Mouse (Mus musculus): ENCODE data around the gene Gm17349. TPM values are rescaled to one million over a fixed set of nuclear protein-coding genes. Genes with fewer than 3 reads are reported as not detected.
"Not testable (repeated sequence)": the region's sequence is repeated elsewhere in the genome, so short reads cannot be mapped to it uniquely, and the experiment has no call there.

Gm17349 gene
- total RNA-seq, 2 experiments from 2014 or later: 10.9 to 24.6 TPM

DNA sequence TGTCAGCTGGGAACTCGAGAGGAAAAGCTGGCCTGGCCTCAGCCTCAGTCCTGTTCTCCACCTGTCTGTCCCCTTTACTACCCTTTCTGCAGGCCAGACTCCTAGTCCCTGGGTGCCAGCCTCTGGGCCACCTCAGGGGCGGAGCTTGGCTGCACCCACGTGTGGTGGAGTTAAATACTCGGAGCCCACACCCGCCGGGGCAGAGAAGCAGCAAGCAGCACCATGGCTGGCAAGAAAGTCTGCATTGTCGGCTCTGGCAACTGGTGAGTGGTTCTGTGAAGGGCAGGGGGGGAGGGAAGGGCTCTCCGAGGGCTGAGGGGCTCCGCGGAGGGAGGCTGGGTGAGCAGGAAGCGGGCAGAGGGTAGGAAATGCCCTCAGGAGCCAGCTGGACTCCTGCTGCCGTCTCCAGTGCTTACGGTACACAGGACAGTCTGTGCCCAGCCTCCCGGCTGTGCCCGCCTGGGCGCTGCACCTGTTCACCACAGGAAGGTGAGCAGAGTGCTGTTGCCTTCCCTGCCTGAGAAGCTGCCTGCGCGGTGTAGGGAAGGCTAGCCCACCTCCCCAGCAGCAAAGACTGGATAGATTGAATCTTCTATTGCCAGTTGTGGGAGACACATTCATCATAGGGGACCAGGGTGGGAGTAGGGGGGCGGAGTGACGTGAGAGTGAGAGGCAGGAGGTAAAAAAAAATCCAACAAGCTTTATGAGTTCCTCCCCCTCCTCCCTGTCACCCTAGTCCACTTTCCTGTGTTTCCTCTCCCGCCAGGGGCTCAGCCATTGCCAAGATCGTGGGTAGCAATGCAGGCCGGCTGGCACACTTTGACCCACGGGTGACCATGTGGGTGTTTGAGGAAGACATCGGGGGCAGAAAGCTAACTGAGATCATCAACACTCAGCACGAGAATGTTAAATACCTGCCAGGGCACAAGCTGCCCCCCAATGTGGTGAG is 12.4 kb upstream of the Gm17349 start, which contains the start of gene Gpd1:
Gpd1 (plus strand) TSS at position 130 of the 949 bp plus-strand sequence.
- peak; percentile 90 for DNase-seq

DNA sequence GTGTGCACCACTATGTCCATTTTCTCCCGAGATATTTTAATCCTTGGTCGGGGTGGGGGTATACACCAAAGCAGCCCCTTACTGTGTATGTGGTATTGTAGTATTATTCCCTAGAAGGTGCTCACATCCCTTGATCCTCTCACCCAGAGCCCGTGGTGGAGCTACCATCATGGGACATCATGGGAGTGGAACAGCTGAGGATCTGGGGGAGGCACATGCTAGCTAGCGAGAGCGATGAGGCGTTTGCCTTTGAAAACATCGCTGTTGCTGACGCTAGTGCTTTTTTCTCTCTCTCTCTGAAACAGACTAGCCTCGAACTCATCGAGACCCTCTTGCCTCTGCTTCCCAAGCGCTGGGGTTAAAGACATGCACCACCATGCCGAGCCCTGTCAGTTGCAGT is 11.5 kb upstream of the Gm17349 start:
- DNase-seq: no peak

DNA sequence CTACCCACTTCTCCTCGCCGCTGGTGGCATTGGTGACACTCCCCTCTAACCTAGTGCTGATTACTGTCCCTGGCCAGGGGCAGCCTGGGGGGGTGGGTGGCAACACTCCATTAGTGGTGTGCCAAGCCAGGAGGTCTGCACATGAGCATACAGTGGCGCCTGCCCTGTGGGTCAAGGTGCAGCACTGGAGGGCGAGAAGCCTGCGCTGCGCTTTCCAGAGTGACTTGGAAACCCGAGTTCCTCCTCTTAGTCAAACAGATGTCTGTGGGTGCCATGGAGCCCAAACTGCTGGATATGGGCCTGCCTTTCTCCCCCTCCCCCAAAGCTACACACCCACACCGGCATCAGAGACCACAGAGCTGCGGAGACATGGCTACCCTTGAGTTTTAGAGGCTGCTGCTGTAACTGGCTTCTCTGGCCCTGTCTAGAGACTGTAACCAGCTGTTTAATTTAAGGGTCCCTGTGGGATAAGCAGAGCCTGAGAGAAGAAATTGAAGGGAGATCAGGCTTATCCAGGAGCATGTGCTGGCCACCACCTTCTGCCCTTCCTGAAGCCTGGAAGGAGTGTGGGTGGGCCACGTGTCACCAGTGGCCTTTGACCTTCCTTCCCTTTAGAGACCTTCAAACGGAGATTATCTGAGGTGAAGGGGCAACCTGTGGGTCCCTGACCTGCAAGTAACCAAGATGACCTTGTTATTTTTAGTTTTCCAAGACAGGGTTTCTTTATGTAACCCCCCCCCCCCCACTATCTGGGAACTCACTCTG is 10.9 kb upstream of the Gm17349 start:
- DNase-seq: peak; percentile 78

DNA sequence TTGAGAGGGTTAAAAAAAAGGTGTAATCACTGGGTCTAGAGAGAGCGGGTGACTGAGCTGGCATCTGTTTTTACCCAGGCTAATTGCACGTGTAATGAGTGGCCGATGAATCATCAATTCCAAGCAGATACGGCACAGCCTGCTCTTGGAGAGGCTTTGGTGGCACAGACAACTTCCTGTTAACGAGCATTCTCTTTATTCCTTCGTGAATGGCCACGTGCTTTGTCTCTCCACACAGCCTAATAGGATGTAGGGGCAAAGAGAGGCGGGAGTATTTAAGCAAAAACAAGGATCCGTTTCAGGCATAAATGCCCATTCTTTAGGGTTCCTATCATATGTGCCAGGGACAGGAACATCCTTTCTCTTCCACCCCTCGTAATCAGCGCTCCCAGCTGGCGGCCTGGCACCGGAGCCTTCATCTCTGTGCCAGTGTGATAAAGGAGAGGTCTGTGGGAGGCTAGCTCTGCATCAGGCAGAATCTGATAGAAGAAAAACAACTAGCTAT is 10.1 kb upstream of the Gm17349 start:
- peak; percentile 40 for DNase-seq

DNA sequence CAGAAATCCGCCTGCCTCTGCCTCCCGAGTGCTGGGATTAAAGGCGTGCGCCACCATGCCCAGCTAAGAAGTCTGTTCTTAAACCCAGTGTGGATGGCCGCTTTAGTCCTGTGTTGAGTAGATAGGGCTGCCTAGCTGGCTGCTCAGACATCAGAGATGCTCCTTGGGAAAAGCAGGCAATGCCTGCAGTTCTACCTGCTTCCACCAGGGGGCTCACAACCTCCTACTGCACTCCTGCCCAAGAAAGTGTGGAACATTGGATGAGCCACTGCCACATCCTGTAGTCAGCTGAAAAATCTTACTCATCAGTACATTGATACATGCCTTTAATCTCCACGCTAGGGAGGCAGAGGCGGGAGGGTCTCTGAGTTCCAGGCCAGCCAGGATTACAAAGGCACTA is 9.6 kb upstream of the Gm17349 start:
- DNase-seq: peak; percentile 85

DNA sequence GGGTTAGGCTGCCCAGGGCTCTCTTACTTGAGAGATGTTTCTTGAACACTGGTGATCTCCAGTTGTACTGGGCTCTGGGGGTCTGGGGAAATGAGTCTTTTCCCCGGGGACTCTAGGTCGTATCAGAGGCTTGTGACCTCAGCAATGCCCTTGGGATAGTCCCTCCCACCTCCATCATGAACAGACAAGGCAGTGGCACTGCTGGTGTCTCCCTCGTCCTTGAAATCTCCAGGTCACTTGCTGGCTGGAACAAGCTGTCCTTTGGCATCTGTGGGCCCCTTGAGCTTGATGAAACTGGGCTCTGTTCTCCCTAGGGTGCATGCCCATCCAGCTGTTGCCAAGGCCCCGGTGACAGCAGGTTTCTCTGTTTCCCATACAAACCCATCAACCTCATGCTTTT is 8.9 kb upstream of the Gm17349 start:
- DNase-seq: peak; percentile 83

DNA sequence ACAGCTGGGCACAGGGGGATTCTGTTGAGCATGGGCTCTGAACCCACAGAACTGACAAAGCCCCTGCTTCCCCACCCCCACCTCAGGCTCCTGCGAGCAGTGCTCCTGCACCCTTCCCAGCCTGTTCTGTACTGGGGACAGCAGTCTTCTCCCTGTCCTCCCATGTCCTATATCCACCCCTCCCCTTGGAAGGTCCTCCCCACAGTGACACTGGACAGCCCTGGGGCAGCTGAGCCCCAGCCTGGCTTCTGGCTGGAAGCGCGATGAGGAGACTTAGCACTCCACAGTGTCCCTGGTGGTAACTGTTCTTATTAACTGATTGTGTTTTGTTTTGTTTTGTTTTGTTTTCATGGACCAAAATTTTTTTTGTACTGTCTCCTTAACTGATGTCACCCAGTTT is 8.3 kb upstream of the Gm17349 start:
- peak; percentile 57 for DNase-seq

DNA sequence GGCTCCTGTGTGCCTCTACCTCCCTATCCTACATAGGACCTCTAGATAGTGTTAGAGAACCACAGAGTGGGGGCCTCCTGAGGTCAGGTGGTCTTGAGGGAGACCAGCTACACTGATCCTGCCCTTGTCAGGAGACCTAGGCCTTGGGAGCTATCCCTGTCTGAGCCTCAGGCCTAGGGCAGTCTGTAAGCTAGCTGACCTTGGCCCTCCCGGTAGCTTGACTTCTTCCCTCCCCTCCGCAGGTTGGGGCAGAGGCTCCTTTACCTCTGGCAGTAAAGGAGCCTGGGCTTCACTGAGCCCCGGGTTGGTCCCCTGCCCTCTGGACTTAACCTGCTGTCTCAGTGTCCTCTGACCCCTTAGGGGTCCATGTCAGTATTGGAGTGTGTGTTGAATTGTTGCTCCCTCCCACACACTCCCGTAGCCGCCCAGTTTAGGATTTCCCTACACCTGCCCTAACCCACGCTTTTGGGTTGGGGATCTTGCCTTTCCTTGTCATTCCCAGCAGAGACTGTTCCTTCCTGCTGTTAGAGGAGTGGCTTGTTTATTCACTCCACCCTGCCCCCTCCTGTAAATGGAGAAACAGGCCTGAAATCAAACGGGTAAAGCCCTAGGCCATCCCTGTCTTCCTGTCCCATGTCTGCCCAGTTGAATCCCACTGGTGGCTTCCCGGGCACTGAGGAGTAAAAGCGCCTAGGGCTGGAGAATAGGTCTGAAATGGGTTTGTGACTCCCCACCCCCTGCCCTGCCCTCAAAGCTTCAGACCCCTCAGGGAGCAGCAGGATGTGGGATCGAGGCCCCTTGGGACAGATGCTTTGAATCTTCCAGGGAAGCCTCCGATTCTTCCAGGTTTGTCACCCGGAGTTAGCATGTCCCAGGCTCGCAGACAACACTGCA is 7.6 kb upstream of the Gm17349 start:
- DNase-seq: peak; percentile 22

DNA sequence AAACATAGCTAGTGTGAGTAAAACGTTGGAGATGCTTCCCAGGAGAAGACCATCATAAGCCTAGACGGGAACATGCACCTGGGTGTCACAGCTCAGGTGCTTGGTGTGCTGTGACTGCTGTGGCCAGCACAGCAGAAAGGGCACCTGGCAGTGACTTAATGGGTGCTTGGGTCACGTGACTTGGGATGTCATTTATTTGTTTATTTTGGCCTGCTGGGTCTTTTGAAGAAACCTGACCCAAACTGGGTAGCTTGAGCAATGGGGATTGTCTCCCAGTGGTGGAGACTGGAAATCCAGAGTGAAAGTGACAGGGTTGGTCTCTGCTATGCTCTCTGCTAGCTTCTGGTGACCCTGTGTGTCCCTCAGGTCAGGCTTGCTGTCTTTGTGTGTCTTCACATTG is 6.2 kb upstream of the Gm17349 start:
- peak; percentile 15 for DNase-seq

DNA sequence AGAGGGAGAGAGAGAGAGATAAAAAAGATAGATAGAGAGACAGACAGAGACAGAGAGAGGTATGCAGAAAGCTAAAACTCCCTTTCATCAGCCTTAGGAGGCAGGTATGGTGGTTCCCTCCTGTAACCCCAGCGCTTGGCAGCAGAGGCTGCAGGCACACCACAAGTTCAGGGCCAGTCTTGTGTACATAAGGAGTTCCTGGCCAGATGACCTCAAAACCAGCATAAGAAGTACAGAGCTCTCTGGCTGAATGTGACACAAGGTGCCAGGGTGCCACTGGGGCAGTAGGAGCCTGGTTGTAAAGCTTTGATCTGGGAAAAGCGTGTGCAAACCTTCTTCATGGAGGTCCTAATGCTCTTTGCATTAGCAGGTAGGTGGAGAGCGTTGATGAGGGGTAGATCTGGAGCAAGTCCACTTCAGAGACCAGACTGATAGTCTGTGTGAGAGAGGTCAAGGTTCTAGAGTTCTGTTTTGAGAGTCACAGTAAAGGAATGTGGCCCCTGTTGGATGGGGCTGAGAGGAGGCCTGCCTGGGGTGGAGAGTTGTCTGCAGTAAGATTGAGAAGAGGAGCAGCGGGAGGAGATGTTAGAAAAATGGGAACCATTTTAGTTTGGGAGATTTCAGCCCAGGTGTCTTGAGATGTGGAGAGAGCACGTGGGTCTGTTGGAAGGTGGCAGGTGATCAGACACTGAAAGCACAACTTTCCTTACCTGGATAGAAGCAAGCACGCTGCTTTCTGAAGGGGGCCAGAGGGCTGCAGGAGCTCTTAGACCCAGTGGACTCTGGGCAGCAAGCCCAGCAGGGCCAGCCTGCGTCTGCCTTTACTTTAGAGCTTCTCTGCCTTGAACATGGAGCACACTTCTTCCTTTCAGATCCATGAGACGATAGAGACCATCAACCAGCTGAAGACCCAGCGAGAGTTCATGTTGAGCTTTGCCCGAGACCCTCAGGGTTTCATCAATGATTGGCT is 5.2 kb upstream of the Gm17349 start:
- DNase-seq: peak; percentile 36

DNA sequence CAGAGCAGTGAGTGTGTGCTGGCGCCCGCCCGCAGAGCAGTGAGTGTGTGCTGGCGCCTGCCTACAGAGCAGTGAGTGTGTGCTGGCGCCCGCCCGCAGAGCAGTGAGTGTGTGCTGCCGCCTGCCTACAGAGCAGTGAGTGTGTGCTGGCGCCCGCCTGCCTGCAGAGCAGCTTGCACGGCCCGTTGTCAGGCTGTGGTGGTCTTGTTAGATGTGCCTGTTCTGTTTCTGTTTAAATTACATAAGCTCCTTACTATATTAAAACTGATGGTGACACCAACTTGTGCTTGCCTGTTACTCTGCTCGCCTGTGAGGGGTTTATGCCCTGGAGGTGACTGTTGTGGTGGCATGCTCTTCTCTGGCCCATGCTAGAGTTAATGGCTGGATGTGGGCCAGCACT is 2.9 kb upstream of the Gm17349 start:
- DNase-seq: no peak

DNA sequence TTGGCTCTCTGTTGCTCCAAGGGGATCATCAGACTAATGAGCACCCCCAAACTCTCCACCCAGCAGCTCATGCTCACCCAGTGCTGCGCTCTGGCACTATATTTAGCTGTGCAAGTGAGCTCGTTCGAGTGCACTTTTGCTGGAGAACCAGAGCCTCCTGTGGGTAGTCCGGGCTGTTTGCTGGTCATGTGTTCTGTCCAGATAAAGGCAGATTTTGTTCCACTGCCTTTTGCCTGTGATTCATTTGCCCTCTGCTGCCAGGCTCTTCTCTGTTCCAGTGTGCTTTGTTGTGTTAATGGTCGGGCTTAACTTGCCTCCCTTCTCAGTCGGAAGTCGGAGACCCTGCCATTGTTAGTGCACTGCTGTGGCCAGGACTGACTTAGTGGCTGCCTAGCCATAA is 409 bp downstream of the Gm17349 start:
- peak; percentile 50 for DNase-seq

DNA sequence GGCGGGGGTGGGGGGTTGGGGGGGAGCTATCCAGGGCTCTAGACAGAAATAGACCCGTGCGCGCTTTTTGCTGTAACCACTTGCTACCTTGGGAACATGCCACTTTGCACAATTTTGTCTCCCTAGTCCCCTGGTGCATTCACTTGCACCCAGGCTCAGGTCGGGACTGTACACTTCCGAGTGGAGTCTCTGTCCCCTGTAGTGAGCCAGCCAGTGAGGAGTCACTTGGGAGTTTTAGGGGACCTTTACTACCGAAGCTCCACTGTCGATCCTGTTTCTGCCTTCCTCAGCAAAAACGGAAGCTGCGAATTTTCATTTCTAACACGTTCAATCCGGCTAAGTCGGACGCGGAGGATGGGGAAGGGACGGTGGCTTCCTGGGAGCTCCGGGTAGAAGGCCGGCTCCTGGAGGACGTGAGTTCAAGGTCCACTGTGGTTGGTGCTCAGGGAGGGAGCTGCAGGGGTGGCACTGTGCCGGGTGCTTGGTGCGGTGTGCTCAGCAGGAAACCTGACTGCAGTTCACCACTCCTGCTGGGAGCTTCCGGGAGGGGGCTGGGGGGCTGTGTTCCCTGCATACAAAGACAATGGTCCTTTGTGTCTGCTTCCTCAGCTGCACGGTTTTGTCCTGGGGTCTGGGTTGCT is 1.1 kb downstream of the Gm17349 start:
- DNase-seq: peak; percentile 72

DNA sequence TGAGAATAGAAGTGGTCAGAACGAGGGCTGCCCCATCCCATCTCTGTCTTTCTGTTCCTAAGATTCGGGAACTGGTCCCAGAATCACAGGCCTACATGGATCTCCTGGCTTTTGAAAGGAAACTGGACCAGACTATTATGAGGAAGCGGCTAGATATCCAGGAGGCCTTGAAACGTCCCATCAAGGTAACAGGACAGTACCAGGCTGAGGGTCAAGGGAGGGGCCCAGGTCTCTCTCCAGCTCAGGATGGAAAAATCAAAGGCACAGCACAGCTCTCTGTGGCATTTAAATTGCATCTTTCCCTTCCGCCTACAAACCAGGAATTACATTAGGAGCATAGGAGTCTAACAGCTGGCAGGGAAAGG is 1.6 kb downstream of the Gm17349 start:
- DNase-seq: no peak

DNA sequence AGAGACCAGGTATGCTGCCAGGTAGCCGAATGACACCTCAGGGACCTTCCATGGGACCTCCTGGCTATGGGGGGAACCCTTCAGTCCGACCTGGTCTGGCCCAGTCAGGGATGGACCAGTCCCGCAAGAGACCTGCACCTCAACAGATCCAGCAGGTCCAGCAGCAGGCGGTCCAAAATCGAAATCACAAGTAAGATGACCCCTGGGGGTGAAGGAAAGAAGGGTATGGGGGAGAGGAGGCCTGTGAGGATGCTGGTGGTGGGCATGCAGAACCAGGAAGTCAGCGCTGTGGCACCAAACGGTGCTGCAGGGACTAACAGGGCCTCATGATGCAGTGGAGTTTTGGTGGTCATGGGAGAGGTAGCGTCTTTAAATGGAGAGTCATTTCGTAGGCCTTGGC is 2.2 kb downstream of the Gm17349 start:
- DNase-seq: no peak

DNA sequence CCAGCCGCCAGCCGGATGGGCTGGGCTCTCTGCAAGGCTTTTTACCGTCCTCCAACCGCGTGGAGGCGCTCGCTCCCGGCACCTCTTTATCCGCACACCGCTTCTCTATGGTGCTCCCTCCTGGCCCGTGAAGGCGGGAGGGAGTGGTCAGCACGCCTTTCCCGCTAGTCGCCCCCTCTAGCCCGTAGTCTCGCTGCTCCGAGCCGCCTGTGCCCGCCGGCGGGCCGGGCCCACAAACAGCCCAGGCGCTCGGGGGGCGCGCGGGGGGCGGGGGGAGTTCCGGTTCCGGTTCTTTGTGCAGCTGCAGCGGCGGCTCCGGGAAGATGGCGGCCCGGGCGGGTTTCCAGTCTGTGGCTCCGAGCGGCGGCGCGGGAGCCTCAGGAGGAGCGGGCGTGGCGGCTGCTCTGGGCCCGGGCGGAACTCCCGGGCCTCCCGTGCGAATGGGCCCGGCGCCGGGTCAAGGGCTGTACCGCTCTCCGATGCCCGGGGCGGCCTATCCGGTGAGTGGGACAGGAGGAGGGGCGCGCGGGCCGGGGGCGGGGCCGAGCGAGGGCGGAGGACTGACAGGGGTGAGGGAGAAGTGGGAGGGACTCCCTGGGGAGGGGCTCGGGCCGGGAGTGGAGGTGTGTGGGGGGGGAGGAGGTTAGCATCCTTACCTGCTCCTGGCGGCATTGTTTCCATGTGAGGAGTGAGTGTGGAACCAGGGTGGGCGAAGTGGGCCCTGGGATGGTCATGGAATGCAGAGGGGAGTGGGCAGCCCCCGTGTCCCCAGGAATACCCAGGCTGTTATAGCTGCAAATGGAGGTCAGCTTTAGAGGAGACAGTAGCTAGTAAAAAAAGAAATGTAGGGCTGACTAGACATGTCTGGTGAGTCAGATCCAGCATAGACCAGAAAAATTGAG is 3.0 kb downstream of the Gm17349 start, which contains the start of gene Smarcd1:
Smarcd1 (plus strand) TSS at position 131 of the 902 bp plus-strand sequence.
- peak; percentile 98 for DNase-seq

DNA sequence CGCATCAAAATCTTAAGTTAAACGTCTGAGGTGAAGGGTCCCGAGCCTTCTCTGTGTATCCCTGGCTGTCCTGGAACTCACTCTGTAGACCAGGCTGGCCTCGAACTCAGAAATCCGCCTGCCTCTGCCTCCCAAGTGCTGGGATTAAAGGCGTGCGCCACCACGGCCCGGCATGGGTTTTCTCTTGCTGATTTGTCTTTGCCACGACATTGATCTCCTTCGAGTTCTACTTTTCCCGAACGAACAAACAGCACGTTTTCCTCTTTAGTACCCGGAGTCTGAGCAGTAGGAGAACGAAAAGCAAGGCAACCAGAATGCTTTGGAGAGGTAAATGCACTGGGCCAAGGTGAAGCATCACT is 3.7 kb downstream of the Gm17349 start:
- not testable (repeated sequence) for DNase-seq

DNA sequence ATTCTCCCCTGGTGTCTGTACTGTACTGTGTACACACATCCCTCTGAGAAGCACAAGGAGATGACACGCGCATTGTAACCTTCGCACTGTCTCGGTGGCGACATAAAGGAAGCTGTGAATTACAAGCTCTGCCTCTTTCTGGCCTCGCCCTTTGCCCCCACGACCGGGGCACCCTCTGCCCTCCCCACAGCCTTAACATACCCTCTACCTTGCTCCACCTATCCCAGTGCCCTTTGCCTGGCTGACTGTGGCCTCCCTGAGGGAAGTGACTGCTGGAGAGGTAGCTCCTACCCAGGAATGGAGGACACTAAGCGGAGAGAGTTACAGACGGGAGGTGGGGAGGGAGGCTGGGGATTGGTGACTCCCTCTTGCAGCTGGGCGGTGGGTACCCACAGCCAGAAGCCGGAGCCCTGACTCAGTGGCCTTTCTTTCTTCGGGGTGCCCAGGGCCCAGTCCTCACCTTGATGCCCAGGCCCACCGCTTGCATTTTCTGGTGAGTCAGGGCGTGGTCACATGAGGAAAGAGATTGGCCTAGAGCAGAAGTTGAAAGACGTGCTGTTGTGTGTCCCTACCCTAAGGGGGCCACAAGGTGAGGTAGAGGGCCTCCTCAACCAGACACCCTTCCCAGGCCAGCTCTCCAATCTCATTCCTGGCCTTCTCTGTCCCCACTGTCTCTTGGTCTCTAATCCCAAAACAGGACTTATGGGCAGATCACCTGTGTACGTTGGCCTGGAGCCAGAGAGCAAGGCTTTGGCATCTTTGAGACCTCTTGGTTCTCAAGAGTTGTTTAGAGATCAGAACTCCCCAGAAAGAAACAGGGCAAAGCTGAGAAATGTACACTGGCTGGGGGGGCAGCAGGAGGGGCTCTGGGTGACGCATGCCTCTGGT is 4.8 kb downstream of the Gm17349 start:
- DNase-seq: no peak

Data from adrenal gland, postnatal 10 days (tissue).